In the genomic region with DNA sequence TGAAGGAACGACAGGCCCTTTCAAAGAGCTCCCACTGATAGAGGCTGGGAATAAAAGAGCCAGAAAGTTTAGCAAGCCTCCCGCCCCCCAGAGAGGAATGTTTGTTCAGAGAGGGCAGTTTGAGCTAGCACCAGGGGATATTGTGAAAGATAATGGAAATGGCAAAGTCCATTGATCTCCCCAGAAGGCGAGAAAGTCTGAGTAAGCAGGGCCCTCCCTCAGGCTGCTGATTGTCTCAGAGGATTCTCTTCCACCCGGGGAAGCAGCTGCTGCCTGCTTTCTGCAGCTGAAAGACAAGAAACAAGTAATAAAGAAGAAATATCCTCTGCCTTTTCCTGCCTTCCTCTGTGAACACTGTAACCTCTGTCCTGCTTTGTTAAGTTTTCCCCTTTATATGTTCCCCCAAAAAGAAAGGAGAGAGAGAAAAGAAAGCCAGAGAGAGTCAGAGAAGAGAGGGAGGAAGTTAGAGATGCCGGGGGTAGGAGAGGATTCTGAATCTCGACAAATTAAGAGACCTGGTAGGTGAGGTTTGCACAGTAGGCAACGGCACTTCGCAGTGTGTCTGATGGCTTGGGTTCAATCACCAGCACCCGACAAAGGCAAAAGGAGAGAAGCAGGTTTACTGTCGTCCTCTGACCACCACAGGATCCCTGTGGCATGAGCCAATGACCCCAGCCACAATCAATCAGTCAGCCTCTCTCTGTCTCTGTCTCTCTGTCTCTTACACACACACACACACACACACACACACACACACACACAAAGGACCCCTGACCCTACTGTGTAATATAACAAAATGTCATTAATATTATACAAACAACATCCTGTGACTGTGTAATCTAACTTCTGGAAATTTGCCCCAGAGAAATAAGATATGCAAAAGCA, we compare ENCODE assay signal across 8 mouse cellular contexts. TPM values are rescaled to one million over a fixed set of nuclear protein-coding genes. Genes with fewer than 3 reads are reported as not detected.
DNase-seq lines count a peak whose midpoint lies in the region; ATAC-seq and TF ChIP-seq lines count a peak whose summit lies in the region.

No protein-coding gene starts in this region.

- no peaks in the 10 kb centered on the region for H3K9me3 ChIP-seq in hindbrain, postnatal 0 days (ENCODE audit: low read length)
- H3K9me3 ChIP-seq in midbrain, embryonic 11.5 days (ENCODE audit: control insufficient read depth, low read length), result no peaks in the 10 kb centered on the region

- no peak overlapping the region for H3K4me3 ChIP-seq in hindbrain, postnatal 0 days (ENCODE audit: low read length)
- no peak overlapping the region for H3K4me3 ChIP-seq in midbrain, embryonic 11.5 days (ENCODE audit: low read depth, low read length)

- TF ChIP-seq CTCF in hindbrain, postnatal 0 days (IDR thresholded peaks at IDR 0.05; ENCODE audit: low read depth), result no peak

- DNase-seq in heart, adult 11 months, result peak; percentile 71
- no peak for DNase-seq in heart, postnatal 14 days
- peak; percentile 60 for DNase-seq in embryo, embryonic 10.5 days (ENCODE audit: low spot score)
- DNase-seq in hindbrain, postnatal 0 days (ENCODE audit: low spot score), result no peak
- peak; percentile 93 for DNase-seq in midbrain, embryonic 11.5 days (ENCODE audit: low spot score, missing footprints)
- DNase-seq in adipocyte (ENCODE audit: low spot score), result no peak
- no peak for DNase-seq in ovary, postnatal 36 days (ENCODE audit: low spot score)
- no peak for DNase-seq in gastrocnemius, adult 18-20 months (ENCODE audit: low spot score)

- intact Hi-C loops in heart, postnatal 14 days (cut with DNase I), result no loop called here

- H3K36me3 ChIP-seq in hindbrain, postnatal 0 days (ENCODE audit: insufficient read depth, low read length), result no peaks in the 10 kb centered on the region
- no peaks in the 10 kb centered on the region for H3K36me3 ChIP-seq in midbrain, embryonic 11.5 days (ENCODE audit: control insufficient read depth, insufficient read depth, low read length)

- WGBS in hindbrain, postnatal 0 days, result 10% methylated on average over 10 of the region's 10 CpGs
- 0% methylated on average over 10 of the region's 10 CpGs for WGBS in midbrain, embryonic 11.5 days

- no peak overlapping the region for H3K9ac ChIP-seq in hindbrain, postnatal 0 days (replicated peaks; ENCODE audit: low read length)
- H3K9ac ChIP-seq in midbrain, embryonic 11.5 days (ENCODE audit: low read length), result peak overlapping the region; percentile 38; the same call in 1 of the 2 replicates

- H3K27ac ChIP-seq in hindbrain, postnatal 0 days, result peak overlapping the region; percentile 61; the same call in 1 of the 2 replicates
- peak overlapping the region; percentile 81 for H3K27ac ChIP-seq in midbrain, embryonic 11.5 days (ENCODE audit: low read depth, low read length)

- H3K4me2 ChIP-seq in hindbrain, postnatal 0 days (ENCODE audit: low read depth, low read length), result no peak overlapping the region
- peak overlapping the region; percentile 2; the same call in 1 of the 2 replicates for H3K4me2 ChIP-seq in midbrain, embryonic 11.5 days

- H3K4me1 ChIP-seq in hindbrain, postnatal 0 days (ENCODE audit: insufficient read depth, low read length), result peaks cover 26% of the 10 kb centered on the region
- H3K4me1 ChIP-seq in midbrain, embryonic 11.5 days (ENCODE audit: control insufficient read depth, insufficient read depth, low read length), result peaks cover 55% of the 10 kb centered on the region

- ATAC-seq in hindbrain, postnatal 0 days, result 0 out of 2 replicates have a peak, but pooled peaks have one; percentile 1
- peak; percentile 49 for ATAC-seq in midbrain, embryonic 11.5 days (ENCODE audit: low FRiP score)

- no peaks in the 10 kb centered on the region for H3K27me3 ChIP-seq in hindbrain, postnatal 0 days (ENCODE audit: insufficient read depth, low read length)
- H3K27me3 ChIP-seq in midbrain, embryonic 11.5 days (ENCODE audit: control insufficient read depth, insufficient read depth, low read length), result no peaks in the 10 kb centered on the region; the same call in 1 of the 2 replicates

RNA-seq across cellular contexts. Expression of a gene that starts 38.9 kb away (rescaled TPM):
- 10 to 100 TPM; 36.9 to 41.6 TPM for total RNA-seq in heart, postnatal 14 days (2021)
- 50.9 and 54.6 TPM in 2 replicates for total RNA-seq in hindbrain, postnatal 0 days (2014; rRNA removed)
- polyA plus RNA-seq in hindbrain, postnatal 0 days (2015; fragmentation: Nextera tagmentation; extraction: Ambion mirVana), result 94.7 and 95.1 TPM in 2 replicates
- polyA plus RNA-seq in midbrain, embryonic 11.5 days (2014; fragmentation: Nextera tagmentation; extraction: Ambion mirVana), result 122 and 127 TPM in 2 replicates
- 10 to 100 TPM; 25.7 to 28.8 TPM for total RNA-seq in gastrocnemius, adult 18-20 months (2021)

RNA-seq across cellular contexts. Expression of a gene that starts 51.4 kb away (rescaled TPM):
- total RNA-seq in heart, postnatal 14 days (2021), result 1,000 to 10,000 TPM; 1,706 to 1,771 TPM
- total RNA-seq in hindbrain, postnatal 0 days (2014; rRNA removed), result 79.6 TPM in 2 replicates
- 44.4 and 48.1 TPM in 2 replicates for polyA plus RNA-seq in hindbrain, postnatal 0 days (2015; fragmentation: Nextera tagmentation; extraction: Ambion mirVana)
- polyA plus RNA-seq in midbrain, embryonic 11.5 days (2014; fragmentation: Nextera tagmentation; extraction: Ambion mirVana), result 27.6 and 29.1 TPM in 2 replicates
- 1,000 to 10,000 TPM; 2,910 to 3,459 TPM for total RNA-seq in gastrocnemius, adult 18-20 months (2021)

Comparison
In these comparisons a context has a peak if more than half of its experiments do, and no peak if none do; other contexts are left out.
1. DNase-seq: peak in heart, adult 11 months (single experiment), embryo, embryonic 10.5 days (single experiment) and midbrain, embryonic 11.5 days (single experiment); none in heart, postnatal 14 days (0 of 2), hindbrain, postnatal 0 days (single experiment), adipocyte (single experiment), ovary, postnatal 36 days (single experiment) and gastrocnemius, adult 18-20 months (single experiment).
2. RNA of a gene that starts 51.4 kb away (total RNA-seq): 2,910 to 3,459 TPM in gastrocnemius, adult 18-20 months and 1,706 to 1,771 TPM in heart, postnatal 14 days; 79.6 TPM in hindbrain, postnatal 0 days; every median in the first group is over 10 times any median in the second.